Mouse (Mus musculus) stomach, postnatal 0 days (tissue): ENCODE data around the gene Satb1.

Source experiments
- CTCF ChIP-seq: IDR thresholded peaks from 2 replicates; pipeline ENCODE4 v1.5.1; 2016; ENCODE audit warnings: antibody characterized with exemption, low read depth, mild to moderate bottlenecking, moderate library complexity
- EP300 ChIP-seq: optimal IDR thresholded peaks from 2 replicates; pipeline ENCODE3; 2016; ENCODE audit warnings: antibody characterized with exemption

GRCm38 (mm10) chr17:51812942-51813783 lies 19.9 kb downstream of the Satb1 start:
- TF ChIP-seq CTCF (no peak), EP300 (no peak)
